ENCODE assay signal across 9 mouse cellular contexts in genomic region chr14:59598260-59598627, GRCm38 (mm10). TPM values are rescaled to one million over a fixed set of nuclear protein-coding genes. Genes with fewer than 3 reads are reported as not detected.
A peak's percentile ranks its signal among the peaks of the same experiment; 100 is the strongest.
DNase-seq lines count a peak whose midpoint lies in the region; ATAC-seq and TF ChIP-seq lines count a peak whose summit lies in the region.
"Had no signal": no experiment of that assay in that cellular context is flagged by ENCODE, and none has a peak within 500 bp of the region (broad histone marks: within the 10 kb centered on the region; RNA-seq: fewer than 3 reads in every experiment).

No protein-coding gene starts in this region.

- no peak for DNase-seq in kidney, adult 2 months
- no peak for DNase-seq in kidney, postnatal 36 days
- no peak for DNase-seq in adrenal gland, postnatal 25 days
- no peak for DNase-seq in left cerebral cortex, adult 11 months (ENCODE audit: low spot score)
- no peak for DNase-seq in layer of hippocampus, adult 11-12 months (ENCODE audit: low spot score)

- no peaks in the 10 kb centered on the region for H3K9me3 ChIP-seq in hindbrain, embryonic 13.5 days
- no peaks in the 10 kb centered on the region for H3K9me3 ChIP-seq in midbrain, embryonic 12.5 days

- peak; percentile 58; the same call in 1 of the 2 replicates for ATAC-seq in hindbrain, embryonic 13.5 days (ENCODE audit: low FRiP score)
- peak; percentile 42; the same call in 1 of the 2 replicates for ATAC-seq in midbrain, embryonic 12.5 days (ENCODE audit: low FRiP score, low read depth)

- H3K27me3 ChIP-seq in kidney, adult 2 months (replicated peaks; ENCODE audit: control insufficient read depth, insufficient read depth, low read length): no peaks in the 10 kb centered on the region
- H3K27me3 ChIP-seq in hindbrain, embryonic 13.5 days: peaks cover 18% of the 10 kb centered on the region
- 0 out of 2 replicates have a peak, but pooled peaks cover 4% of the 10 kb centered on the region for H3K27me3 ChIP-seq in midbrain, embryonic 12.5 days

- peak overlapping the region; percentile 64; the same call in 1 of the 2 replicates for H3K27ac ChIP-seq in kidney, adult 2 months (ENCODE audit: insufficient read depth, low read depth, low read length)
- no peak overlapping the region; the same call in 1 of the 2 replicates for H3K27ac ChIP-seq in bone marrow, adult 2 months (ENCODE audit: control insufficient read depth, insufficient read depth, low read depth, low read length, poor library complexity)
- H3K27ac ChIP-seq in hindbrain, embryonic 13.5 days: peak overlapping the region; percentile 91
- H3K27ac ChIP-seq in midbrain, embryonic 12.5 days (replicated peaks): peak overlapping the region; percentile 60

- no peak for TF ChIP-seq POLR2A in kidney, adult 2 months (IDR thresholded peaks at IDR 0.05; ENCODE audit: low read depth, low read length)
- TF ChIP-seq POLR2A in bone marrow, adult 2 months (IDR thresholded peaks at IDR 0.05; ENCODE audit: borderline replicate concordance, control insufficient read depth, low read depth, low read length): no peak

- H3K36me3 ChIP-seq in kidney, adult 2 months (ENCODE audit: control insufficient read depth, insufficient read depth, low read length): no peaks in the 10 kb centered on the region
- H3K36me3 ChIP-seq in hindbrain, embryonic 13.5 days: peaks cover 3% of the 10 kb centered on the region; the same call in 1 of the 2 replicates
- 0 out of 2 replicates have a peak, but pooled peaks cover 4% of the 10 kb centered on the region for H3K36me3 ChIP-seq in midbrain, embryonic 12.5 days

- no peak for TF ChIP-seq CTCF in kidney, adult 2 months (conservative IDR thresholded peaks at IDR 0.05; ENCODE audit: insufficient read depth, insufficient read length, low read depth, low read length)
- no peak for TF ChIP-seq CTCF in bone marrow, adult 2 months (IDR thresholded peaks at IDR 0.05; ENCODE audit: control insufficient read depth, insufficient read depth, low read length)

- peak overlapping the region; percentile 96 for H3K4me3 ChIP-seq in kidney, adult 2 months (ENCODE audit: insufficient read depth, low read depth, low read length)
- peak overlapping the region; percentile 97 for H3K4me3 ChIP-seq in bone marrow, adult 2 months (replicated peaks; ENCODE audit: control insufficient read depth, low read depth, low read length)
- peak overlapping the region; percentile 93 for H3K4me3 ChIP-seq in hindbrain, embryonic 13.5 days
- H3K4me3 ChIP-seq in midbrain, embryonic 12.5 days: peak overlapping the region; percentile 85

- no peaks in the 10 kb centered on the region; the same call in 1 of the 2 replicates for H3K4me1 ChIP-seq in kidney, adult 2 months (ENCODE audit: control insufficient read depth, insufficient read depth, low read length)
- H3K4me1 ChIP-seq in bone marrow, adult 2 months (ENCODE audit: control insufficient read depth, insufficient read depth, low read length): no peaks in the 10 kb centered on the region; the same call in 1 of the 2 replicates
- H3K4me1 ChIP-seq in hindbrain, embryonic 13.5 days (replicated peaks): peaks cover 14% of the 10 kb centered on the region
- H3K4me1 ChIP-seq in midbrain, embryonic 12.5 days: peaks cover 10% of the 10 kb centered on the region

- H3K4me2 ChIP-seq in hindbrain, embryonic 13.5 days: peak overlapping the region; percentile 90
- H3K4me2 ChIP-seq in midbrain, embryonic 12.5 days (replicated peaks): peak overlapping the region; percentile 98

- H3K9ac ChIP-seq in hindbrain, embryonic 13.5 days: peak overlapping the region; percentile 91
- peak overlapping the region; percentile 81 for H3K9ac ChIP-seq in midbrain, embryonic 12.5 days (replicated peaks)

- WGBS in kidney, adult 2 months: 3% methylated on average over 8 of the region's 8 CpGs
- whole genome bisulfite sequencing in bone marrow, adult 2 months: 1% methylated on average over 8 of the region's 8 CpGs
- 3% methylated on average over 8 of the region's 8 CpGs for WGBS in hindbrain, embryonic 13.5 days
- WGBS in midbrain, embryonic 12.5 days: 4% methylated on average over 8 of the region's 8 CpGs

RNA-seq across cellular contexts. Expression of gene Cdadc1, which starts 0.5 kb away (rescaled TPM):
- 6.1 and 10.8 TPM in 2 replicates for polyA plus RNA-seq in kidney, adult 2 months (2012; rRNA removed)
- polyA plus RNA-seq in bone marrow, adult 2 months (2011; ENCODE audit: insufficient read depth, insufficient read length, low replicate concordance, missing spikeins): 11.1 and 24.1 TPM in 2 replicates
- 36.3 and 37.8 TPM in 2 replicates for polyA plus RNA-seq in hindbrain, embryonic 13.5 days (2015; fragmentation: Nextera tagmentation; extraction: Ambion mirVana)
- polyA plus RNA-seq in midbrain, embryonic 12.5 days (2016; fragmentation: Nextera tagmentation; extraction: Ambion mirVana): 33.1 and 36.0 TPM in 2 replicates
- 64.0 and 73.2 TPM in 2 replicates for total RNA-seq in adrenal gland, postnatal 25 days (2021)

RNA-seq across cellular contexts. Expression of gene Shisa2, which starts 26.9 kb away (rescaled TPM):
- polyA plus RNA-seq in kidney, adult 2 months (2012; rRNA removed): 3.2 and 3.5 TPM in 2 replicates
- not detected in 2 replicates for polyA plus RNA-seq in bone marrow, adult 2 months (2011; ENCODE audit: insufficient read depth, insufficient read length, low replicate concordance, missing spikeins)
- polyA plus RNA-seq in hindbrain, embryonic 13.5 days (2015; fragmentation: Nextera tagmentation; extraction: Ambion mirVana): 4.0 and 4.3 TPM in 2 replicates
- 10.9 and 14.6 TPM in 2 replicates for polyA plus RNA-seq in midbrain, embryonic 12.5 days (2016; fragmentation: Nextera tagmentation; extraction: Ambion mirVana)
- total RNA-seq in adrenal gland, postnatal 25 days (2021): 1.5 and 2.1 TPM in 2 replicates
- total RNA-seq: neutrophil, adult 5-6 weeks had no signal
